Comparison of ENCODE assay signal across 8 mouse cellular contexts in the genomic region with DNA sequence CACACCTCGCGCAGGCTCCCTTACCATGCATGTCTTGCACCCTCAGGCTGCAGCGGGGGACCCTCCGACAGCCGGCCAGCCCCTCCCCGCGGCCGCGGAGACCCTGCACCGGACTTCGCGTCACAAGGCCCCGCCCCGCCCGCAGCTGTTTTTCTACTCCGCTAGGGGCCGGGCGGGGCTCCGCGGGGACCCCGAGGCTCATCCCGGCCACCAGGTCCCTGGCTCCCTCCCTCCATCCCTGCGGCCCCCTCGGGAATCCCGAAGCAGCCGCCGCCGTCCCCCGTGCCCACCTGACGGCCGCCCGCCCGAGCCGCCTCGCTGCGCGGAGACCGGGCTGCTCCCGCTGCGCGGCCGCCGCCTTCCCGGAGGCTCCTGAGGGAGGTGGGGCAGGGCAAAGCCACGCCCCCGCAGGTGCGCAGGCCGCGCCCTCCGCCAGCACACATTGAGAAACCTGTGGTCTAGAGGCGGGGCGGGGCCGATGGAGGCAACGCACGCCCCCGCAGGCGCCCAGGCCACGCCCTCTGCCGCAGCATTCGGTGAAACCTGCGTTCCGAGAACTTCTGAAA. TPM values are rescaled to one million over a fixed set of nuclear protein-coding genes. Genes with fewer than 3 reads are reported as not detected.
DNase-seq lines count a peak whose midpoint lies in the region; ATAC-seq and TF ChIP-seq lines count a peak whose summit lies in the region.

A gene (minus strand): TSS at position 374 of the 566 bp plus-strand sequence.

- peaks cover 79% of the 10 kb centered on the region for H3K27me3 ChIP-seq in embryonic facial prominence, embryonic 13.5 days
- peaks cover 32% of the 10 kb centered on the region for H3K27me3 ChIP-seq in hindbrain, postnatal 0 days (ENCODE audit: insufficient read depth, low read length)
- H3K27me3 ChIP-seq in liver, embryonic 13.5 days: peaks cover 74% of the 10 kb centered on the region
- H3K27me3 ChIP-seq in thymus, adult 2 months (ENCODE audit: control insufficient read depth, insufficient read depth, low read length): no peaks in the 10 kb centered on the region

- TF ChIP-seq POLR2A in thymus, adult 2 months (IDR thresholded peaks at IDR 0.05; ENCODE audit: control insufficient read depth, extremely low read depth, insufficient read depth, low read length, poor library complexity): peak; percentile 76; the same call in 1 of the 2 replicates

- no peaks in the 10 kb centered on the region for H3K9me3 ChIP-seq in embryonic facial prominence, embryonic 13.5 days
- no peaks in the 10 kb centered on the region for H3K9me3 ChIP-seq in hindbrain, postnatal 0 days (ENCODE audit: low read length)
- peaks cover 8% of the 10 kb centered on the region for H3K9me3 ChIP-seq in liver, embryonic 13.5 days (replicated peaks)

- ATAC-seq in embryonic facial prominence, embryonic 13.5 days (ENCODE audit: insufficient number of reproducible peaks, insufficient read depth, low FRiP score, low TSS enrichment, low read depth): peak; percentile 11; the same call in 1 of the 2 replicates
- no peak; the same call in 1 of the 2 replicates for ATAC-seq in hindbrain, postnatal 0 days
- ATAC-seq in liver, embryonic 13.5 days (ENCODE audit: low read depth): peak; percentile 69

- H3K4me1 ChIP-seq in embryonic facial prominence, embryonic 13.5 days: peaks cover 15% of the 10 kb centered on the region
- H3K4me1 ChIP-seq in hindbrain, postnatal 0 days (ENCODE audit: insufficient read depth, low read length): peaks cover 7% of the 10 kb centered on the region; the same call in 1 of the 2 replicates
- peaks cover 28% of the 10 kb centered on the region for H3K4me1 ChIP-seq in liver, embryonic 13.5 days (replicated peaks)
- H3K4me1 ChIP-seq in thymus, adult 2 months (replicated peaks; ENCODE audit: control insufficient read depth, insufficient read depth, low read length): peaks cover 25% of the 10 kb centered on the region

- peak within 1 kb of the TSS; percentile 64 for H3K4me3 ChIP-seq in embryonic facial prominence, embryonic 13.5 days
- H3K4me3 ChIP-seq in hindbrain, postnatal 0 days (ENCODE audit: low read length): peak within 1 kb of the TSS; percentile 51
- peak within 1 kb of the TSS; percentile 64 for H3K4me3 ChIP-seq in liver, embryonic 13.5 days (replicated peaks)
- H3K4me3 ChIP-seq in thymus, adult 2 months (ENCODE audit: control insufficient read depth, insufficient read depth, low read length): peak within 1 kb of the TSS; percentile 68

- H3K4me2 ChIP-seq in embryonic facial prominence, embryonic 13.5 days: peak within 1 kb of the TSS; percentile 98
- H3K4me2 ChIP-seq in hindbrain, postnatal 0 days (ENCODE audit: low read depth, low read length): peak within 1 kb of the TSS; percentile 88
- peak within 1 kb of the TSS; percentile 93 for H3K4me2 ChIP-seq in liver, embryonic 13.5 days

- H3K27ac ChIP-seq in embryonic facial prominence, embryonic 13.5 days: no peak within 1 kb of the TSS
- no peak within 1 kb of the TSS for H3K27ac ChIP-seq in hindbrain, postnatal 0 days
- H3K27ac ChIP-seq in liver, embryonic 13.5 days: no peak within 1 kb of the TSS
- no peak within 1 kb of the TSS for H3K27ac ChIP-seq in thymus, adult 2 months (ENCODE audit: control insufficient read depth, insufficient read depth, low read length)

- TF ChIP-seq CTCF in hindbrain, postnatal 0 days (IDR thresholded peaks at IDR 0.05; ENCODE audit: low read depth): no peak
- TF ChIP-seq CTCF in thymus, adult 2 months (IDR thresholded peaks at IDR 0.05; ENCODE audit: borderline replicate concordance, control insufficient read depth, extremely low read depth, insufficient read depth, low read length, poor library complexity): peak; percentile 51; the same call in 1 of the 2 replicates

- under 1% methylated on average over 61 of the region's 62 CpGs for WGBS in embryonic facial prominence, embryonic 13.5 days
- 1% methylated on average over 62 of the region's 62 CpGs for WGBS in hindbrain, postnatal 0 days
- 1% methylated on average over 60 of the region's 62 CpGs for WGBS in liver, embryonic 13.5 days (ENCODE audit: insufficient replicate concordance)
- 2% methylated on average over 62 of the region's 62 CpGs for WGBS in thymus, adult 2 months

- H3K36me3 ChIP-seq in embryonic facial prominence, embryonic 13.5 days: no peaks in the 10 kb centered on the region
- no peaks in the 10 kb centered on the region for H3K36me3 ChIP-seq in hindbrain, postnatal 0 days (ENCODE audit: insufficient read depth, low read length)
- no peaks in the 10 kb centered on the region for H3K36me3 ChIP-seq in liver, embryonic 13.5 days
- H3K36me3 ChIP-seq in thymus, adult 2 months (ENCODE audit: control insufficient read depth, insufficient read depth, low read length): no peaks in the 10 kb centered on the region

- DNase-seq in heart, adult 11 months: peak; percentile 94
- no peak for DNase-seq in heart, postnatal 4 days
- DNase-seq in hindbrain, postnatal 0 days (ENCODE audit: low spot score): peak; percentile 27
- peak; percentile 71 for DNase-seq in liver, embryonic 13.5 days
- DNase-seq in neural tube, embryonic 10.5 days (ENCODE audit: extremely low spot score, low spot score): peak; percentile 47
- DNase-seq in thymus, adult 2 months: peak; percentile 92
- no peak for DNase-seq in left cerebral cortex, adult 9 months (ENCODE audit: low spot score in 2 of 2)

- peak within 1 kb of the TSS; percentile 68 for H3K9ac ChIP-seq in embryonic facial prominence, embryonic 13.5 days
- H3K9ac ChIP-seq in hindbrain, postnatal 0 days (replicated peaks; ENCODE audit: low read length): peak within 1 kb of the TSS; percentile 54
- H3K9ac ChIP-seq in liver, embryonic 13.5 days: peak within 1 kb of the TSS; percentile 64

RNA-seq across cellular contexts. Expression of the gene that starts here (rescaled TPM):
- total RNA-seq in heart, postnatal 4 days (2021): under 1 TPM; 0.33 to 0.36 TPM
- 14.5 and 14.8 TPM in 2 replicates for polyA plus RNA-seq in embryonic facial prominence, embryonic 13.5 days (2015; fragmentation: Nextera tagmentation; extraction: Ambion mirVana)
- total RNA-seq in hindbrain, postnatal 0 days (2014; rRNA removed): 2.3 and 2.9 TPM in 2 replicates
- polyA plus RNA-seq in hindbrain, postnatal 0 days (2015; fragmentation: Nextera tagmentation; extraction: Ambion mirVana): 1.7 and 2.7 TPM in 2 replicates
- 0.31 and 0.70 TPM in 2 replicates for polyA plus RNA-seq in liver, embryonic 13.5 days (2015; fragmentation: Nextera tagmentation; extraction: Ambion mirVana)
- polyA plus RNA-seq in thymus, adult 2 months (2012; rRNA removed): 73.1 and 87.0 TPM in 2 replicates

Comparison
In these comparisons a context has a peak if more than half of its experiments do, and no peak if none do; other contexts are left out.
1. DNase-seq: peak in heart, adult 11 months (single experiment), hindbrain, postnatal 0 days (single experiment), neural tube, embryonic 10.5 days (single experiment) and thymus, adult 2 months (single experiment); none in heart, postnatal 4 days (single experiment) and left cerebral cortex, adult 9 months (0 of 2).
2. Peak in DNase-seq, ATAC-seq, H3K4me3 ChIP-seq, H3K9ac ChIP-seq and H3K4me2 ChIP-seq in liver, embryonic 13.5 days; RNA of the gene not detected or under 1 TPM.
3. Peak in every context shown above with its lines, with median percentiles within 50 percentile points of each other: H3K4me2 ChIP-seq, H3K4me3 ChIP-seq and H3K9ac ChIP-seq.